8 mouse cellular contexts compared by ENCODE assay signal in genomic region chr16:23099632-23100031, GRCm38 (mm10). TPM values are rescaled to one million over a fixed set of nuclear protein-coding genes. Genes with fewer than 3 reads are reported as not detected.
DNase-seq lines count a peak whose midpoint lies in the region; ATAC-seq and TF ChIP-seq lines count a peak whose summit lies in the region.

No protein-coding gene starts in this region.

- DNase-seq in layer of hippocampus, adult 2 months (ENCODE audit: low spot score in 2 of 2) = no peak
- no peak for DNase-seq in layer of hippocampus, postnatal 25 days (ENCODE audit: extremely low spot score in 1 of 2, low spot score in 1 of 2)
- DNase-seq in limb, embryonic 11.5 days (ENCODE audit: low spot score) = no peak
- DNase-seq in left cerebral cortex, postnatal 25 days (ENCODE audit: low spot score in 2 of 2) = no peak
- DNase-seq in layer of hippocampus, adult 9-11 months = no peak
- no peak for DNase-seq in cerebellum, adult 11 months

- no peak for ATAC-seq in embryonic facial prominence, embryonic 15.5 days (ENCODE audit: insufficient number of reproducible peaks, low FRiP score, low TSS enrichment, low read depth)
- no peak for ATAC-seq in limb, embryonic 11.5 days (ENCODE audit: insufficient number of reproducible peaks, low FRiP score, low TSS enrichment, low read depth)
- no peak for ATAC-seq in neural tube, embryonic 14.5 days (ENCODE audit: low read depth)

- no peak overlapping the region for H3K9ac ChIP-seq in embryonic facial prominence, embryonic 15.5 days
- peak overlapping the region; percentile 58; the same call in 1 of the 2 replicates for H3K9ac ChIP-seq in limb, embryonic 11.5 days (ENCODE audit: low read length)
- peak overlapping the region; percentile 17; the same call in 1 of the 2 replicates for H3K9ac ChIP-seq in neural tube, embryonic 14.5 days (replicated peaks; ENCODE audit: low read depth, low read length)

- H3K27ac ChIP-seq in layer of hippocampus, adult 2 months = peak overlapping the region; percentile 57
- no peak overlapping the region for H3K27ac ChIP-seq in embryonic facial prominence, embryonic 15.5 days (replicated peaks)
- H3K27ac ChIP-seq in limb, embryonic 11.5 days (replicated peaks; ENCODE audit: low read depth, low read length) = no peak overlapping the region
- H3K27ac ChIP-seq in neural tube, embryonic 14.5 days (ENCODE audit: low read depth, low read length) = no peak overlapping the region

- H3K4me2 ChIP-seq in embryonic facial prominence, embryonic 15.5 days (replicated peaks) = peak overlapping the region; percentile 41
- H3K4me2 ChIP-seq in limb, embryonic 11.5 days (ENCODE audit: low read depth, severe bottlenecking) = peak overlapping the region; percentile 55
- H3K4me2 ChIP-seq in neural tube, embryonic 14.5 days (ENCODE audit: low read depth, low read length) = peak overlapping the region; percentile 50

- WGBS in embryonic facial prominence, embryonic 15.5 days = 10% methylated on average over 12 of the region's 12 CpGs
- 7% methylated on average over 12 of the region's 12 CpGs for WGBS in limb, embryonic 11.5 days
- 3% methylated on average over 12 of the region's 12 CpGs for WGBS in neural tube, embryonic 14.5 days

- TF ChIP-seq CTCF in layer of hippocampus, adult 2 months (conservative IDR thresholded peaks at IDR 0.05) = no peak

- intact Hi-C loops in left cerebral cortex, postnatal 25 days (cut with DNase I) = no loop called here

- H3K4me1 ChIP-seq in embryonic facial prominence, embryonic 15.5 days = peaks cover 8% of the 10 kb centered on the region; the same call in 1 of the 2 replicates
- H3K4me1 ChIP-seq in limb, embryonic 11.5 days (ENCODE audit: control insufficient read depth, insufficient read depth, low read length) = peaks cover 6% of the 10 kb centered on the region; the same call in 1 of the 2 replicates
- H3K4me1 ChIP-seq in neural tube, embryonic 14.5 days (ENCODE audit: control insufficient read depth, insufficient read depth, low read length) = no peaks in the 10 kb centered on the region

- H3K4me3 ChIP-seq in layer of hippocampus, adult 2 months = peak overlapping the region; percentile 34
- peak overlapping the region; percentile 27 for H3K4me3 ChIP-seq in embryonic facial prominence, embryonic 15.5 days (replicated peaks)
- H3K4me3 ChIP-seq in limb, embryonic 11.5 days (ENCODE audit: low read depth, low read length) = peak overlapping the region; percentile 21; the same call in 1 of the 2 replicates
- peak overlapping the region; percentile 2 for H3K4me3 ChIP-seq in neural tube, embryonic 14.5 days (ENCODE audit: low read depth, low read length)

- H3K9me3 ChIP-seq in embryonic facial prominence, embryonic 15.5 days (replicated peaks) = no peaks in the 10 kb centered on the region
- no peaks in the 10 kb centered on the region for H3K9me3 ChIP-seq in limb, embryonic 11.5 days (ENCODE audit: control insufficient read depth, low read length)
- H3K9me3 ChIP-seq in neural tube, embryonic 14.5 days (ENCODE audit: control insufficient read depth, low read length) = no peaks in the 10 kb centered on the region

- no peaks in the 10 kb centered on the region for H3K27me3 ChIP-seq in embryonic facial prominence, embryonic 15.5 days
- no peaks in the 10 kb centered on the region for H3K27me3 ChIP-seq in limb, embryonic 11.5 days (ENCODE audit: control insufficient read depth, insufficient read depth, low read length)
- no peaks in the 10 kb centered on the region for H3K27me3 ChIP-seq in neural tube, embryonic 14.5 days (ENCODE audit: control insufficient read depth, insufficient read depth, low read length)

- no peaks in the 10 kb centered on the region for H3K36me3 ChIP-seq in embryonic facial prominence, embryonic 15.5 days
- no peaks in the 10 kb centered on the region for H3K36me3 ChIP-seq in limb, embryonic 11.5 days (ENCODE audit: control insufficient read depth, insufficient read depth, low read length)
- H3K36me3 ChIP-seq in neural tube, embryonic 14.5 days (ENCODE audit: control insufficient read depth, insufficient read depth, low read length) = no peaks in the 10 kb centered on the region

RNA-seq across cellular contexts. Expression of gene Eif4a2, which starts 7.6 kb away (rescaled TPM):
- 100 to 1,000 TPM; 923 to 956 TPM for total RNA-seq in layer of hippocampus, adult 2 months (2021)
- total RNA-seq in layer of hippocampus, postnatal 25 days (2021) = 100 to 1,000 TPM; 898 to 914 TPM
- polyA plus RNA-seq in embryonic facial prominence, embryonic 15.5 days (2015; fragmentation: Nextera tagmentation; extraction: Ambion mirVana) = 231 and 236 TPM in 2 replicates
- polyA plus RNA-seq in limb, embryonic 11.5 days (2014; fragmentation: Nextera tagmentation; extraction: Ambion mirVana) = 228 and 233 TPM in 2 replicates
- 395 and 401 TPM in 2 replicates for polyA plus RNA-seq in neural tube, embryonic 14.5 days (2014; fragmentation: Nextera tagmentation; extraction: Ambion mirVana)
- 100 to 1,000 TPM; 884 to 895 TPM for total RNA-seq in left cerebral cortex, postnatal 25 days (2021)

RNA-seq across cellular contexts. Expression of gene Rfc4, which starts 27.9 kb away (rescaled TPM):
- 1 to 10 TPM; 4.8 to 5.3 TPM for total RNA-seq in layer of hippocampus, adult 2 months (2021)
- 1 to 10 TPM; 4.8 TPM for total RNA-seq in layer of hippocampus, postnatal 25 days (2021)
- 83.0 and 86.0 TPM in 2 replicates for polyA plus RNA-seq in embryonic facial prominence, embryonic 15.5 days (2015; fragmentation: Nextera tagmentation; extraction: Ambion mirVana)
- 203 and 210 TPM in 2 replicates for polyA plus RNA-seq in limb, embryonic 11.5 days (2014; fragmentation: Nextera tagmentation; extraction: Ambion mirVana)
- 35.7 and 36.8 TPM in 2 replicates for polyA plus RNA-seq in neural tube, embryonic 14.5 days (2014; fragmentation: Nextera tagmentation; extraction: Ambion mirVana)
- 1 to 10 TPM; 3.6 to 4.4 TPM for total RNA-seq in left cerebral cortex, postnatal 25 days (2021)

RNA-seq across cellular contexts. Expression of gene Kng1, which starts 42.0 kb away (rescaled TPM):
- total RNA-seq in layer of hippocampus, adult 2 months (2021) = not detected
- not detected for total RNA-seq in layer of hippocampus, postnatal 25 days (2021)
- 0.08 and 0.17 TPM in 2 replicates for polyA plus RNA-seq in embryonic facial prominence, embryonic 15.5 days (2015; fragmentation: Nextera tagmentation; extraction: Ambion mirVana)
- 0.33 TPM in 1 of 2 replicates, not detected in the other for polyA plus RNA-seq in limb, embryonic 11.5 days (2014; fragmentation: Nextera tagmentation; extraction: Ambion mirVana)
- polyA plus RNA-seq in neural tube, embryonic 14.5 days (2014; fragmentation: Nextera tagmentation; extraction: Ambion mirVana) = 0.33 and 0.57 TPM in 2 replicates
- not detected for total RNA-seq in left cerebral cortex, postnatal 25 days (2021)

RNA-seq across cellular contexts. Expression of gene Adipoq, which starts 46.7 kb away (rescaled TPM):
- not detected for total RNA-seq in layer of hippocampus, adult 2 months (2021)
- total RNA-seq in layer of hippocampus, postnatal 25 days (2021) = not detected
- 0.13 and 0.25 TPM in 2 replicates for polyA plus RNA-seq in embryonic facial prominence, embryonic 15.5 days (2015; fragmentation: Nextera tagmentation; extraction: Ambion mirVana)
- not detected in 2 replicates for polyA plus RNA-seq in limb, embryonic 11.5 days (2014; fragmentation: Nextera tagmentation; extraction: Ambion mirVana)
- not detected in 2 replicates for polyA plus RNA-seq in neural tube, embryonic 14.5 days (2014; fragmentation: Nextera tagmentation; extraction: Ambion mirVana)
- not detected for total RNA-seq in left cerebral cortex, postnatal 25 days (2021)
